Mouse (Mus musculus) heart, postnatal 0 days (tissue): ENCODE data around the gene Mcf2.

Experiments
- CTCF ChIP-seq: IDR thresholded peaks from 2 replicates; pipeline ENCODE4 v1.5.1; 2016; ENCODE audit warnings: antibody characterized with exemption, control low read depth, low read depth
- EP300 ChIP-seq: IDR thresholded peaks from 2 replicates; pipeline ENCODE4 v1.6.1; 2016; ENCODE audit warnings: antibody characterized with exemption, low read depth

GRCm38 (mm10) chrX:60014588-60014987, 164.3 kb downstream of the Mcf2 start:
- TF ChIP-seq CTCF (no peak), EP300 (no peak)
